Mouse (Mus musculus): ENCODE data around the gene Sdhaf4. TPM values are rescaled to one million over a fixed set of nuclear protein-coding genes. Genes with fewer than 3 reads are reported as not detected.

Sdhaf4 gene
- polyA plus RNA-seq (2014; fragmentation: Illumina TruSeq; extraction: RNeasy Lipid Tissue Mini Kit (QIAGEN cat#74804); ENCODE audit: low read depth, low replicate concordance) = 28.4 TPM

DNA sequence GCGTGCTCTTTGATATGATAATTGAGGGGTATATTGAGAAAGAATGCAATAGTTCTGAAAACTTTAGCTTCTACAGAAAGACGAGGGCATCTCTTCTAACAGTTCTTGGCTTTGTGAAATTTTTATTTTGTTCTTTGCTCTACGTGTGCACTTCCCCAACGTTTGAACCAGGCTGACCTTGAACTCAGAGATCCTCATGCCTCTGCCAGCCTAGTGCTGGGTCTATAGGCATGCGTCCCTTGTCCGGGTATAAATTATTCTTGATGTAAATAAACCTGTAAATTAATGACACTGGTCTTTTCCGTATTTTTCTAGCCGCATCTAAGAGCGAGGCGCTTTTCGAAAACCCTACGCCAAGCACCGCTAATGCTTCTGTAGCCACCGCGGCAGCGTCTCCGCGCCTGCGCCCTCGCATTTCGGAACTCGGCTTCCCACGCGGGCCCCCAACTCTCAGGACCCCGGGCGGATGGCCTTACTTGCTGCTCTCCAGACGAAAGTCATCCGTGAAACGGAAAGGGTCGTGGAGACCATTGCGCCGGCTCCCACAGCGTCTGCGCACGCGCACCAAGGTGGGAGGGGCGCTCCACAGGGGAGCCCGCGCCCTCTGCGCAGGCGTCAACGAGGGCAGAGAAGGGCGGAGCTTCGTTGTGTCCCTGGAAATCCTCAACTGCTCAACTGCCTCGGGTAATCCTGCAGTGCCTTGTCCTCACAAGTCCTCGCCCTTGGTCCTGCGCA is at the start of gene Sdhaf4:
Gene Sdhaf4, minus strand, starts transcription at position 587 of the 735 bp plus-strand sequence.

Other genes with a start within 250 kb of the Sdhaf4 start
- gene B3gat2, start 243.9 kb downstream of the Sdhaf4 start, polyA plus RNA-seq (2014; fragmentation: Illumina TruSeq; extraction: RNeasy Lipid Tissue Mini Kit (QIAGEN cat#74804); ENCODE audit: low read depth, low replicate concordance) = not detected
- 50.8 TPM for gene Smap1, start 83.3 kb downstream of the Sdhaf4 start, polyA plus RNA-seq (2014; fragmentation: Illumina TruSeq; extraction: RNeasy Lipid Tissue Mini Kit (QIAGEN cat#74804); ENCODE audit: low read depth, low replicate concordance)
- gene Fam135a, start 94.7 kb upstream of the Sdhaf4 start, polyA plus RNA-seq (2014; fragmentation: Illumina TruSeq; extraction: RNeasy Lipid Tissue Mini Kit (QIAGEN cat#74804); ENCODE audit: low read depth, low replicate concordance) = 44.0 TPM
- gene Col9a1, start 172.0 kb upstream of the Sdhaf4 start, polyA plus RNA-seq (2014; fragmentation: Illumina TruSeq; extraction: RNeasy Lipid Tissue Mini Kit (QIAGEN cat#74804); ENCODE audit: low read depth, low replicate concordance) = not detected

Measured in liver, adult 10 weeks (tissue).